Mouse (Mus musculus): ENCODE measurements around the gene Ptar1. TPM values are rescaled to one million over a fixed set of nuclear protein-coding genes. Genes with fewer than 3 reads are reported as not detected.
"Not testable (repeated sequence)": the region's sequence is repeated elsewhere in the genome, so short reads cannot be mapped to it uniquely, and the experiment has no call there.

Gene Ptar1
- total and polyA plus RNA-seq, 2 experiments from 2014 or later, result 5.2 to 17.0 TPM

DNA sequence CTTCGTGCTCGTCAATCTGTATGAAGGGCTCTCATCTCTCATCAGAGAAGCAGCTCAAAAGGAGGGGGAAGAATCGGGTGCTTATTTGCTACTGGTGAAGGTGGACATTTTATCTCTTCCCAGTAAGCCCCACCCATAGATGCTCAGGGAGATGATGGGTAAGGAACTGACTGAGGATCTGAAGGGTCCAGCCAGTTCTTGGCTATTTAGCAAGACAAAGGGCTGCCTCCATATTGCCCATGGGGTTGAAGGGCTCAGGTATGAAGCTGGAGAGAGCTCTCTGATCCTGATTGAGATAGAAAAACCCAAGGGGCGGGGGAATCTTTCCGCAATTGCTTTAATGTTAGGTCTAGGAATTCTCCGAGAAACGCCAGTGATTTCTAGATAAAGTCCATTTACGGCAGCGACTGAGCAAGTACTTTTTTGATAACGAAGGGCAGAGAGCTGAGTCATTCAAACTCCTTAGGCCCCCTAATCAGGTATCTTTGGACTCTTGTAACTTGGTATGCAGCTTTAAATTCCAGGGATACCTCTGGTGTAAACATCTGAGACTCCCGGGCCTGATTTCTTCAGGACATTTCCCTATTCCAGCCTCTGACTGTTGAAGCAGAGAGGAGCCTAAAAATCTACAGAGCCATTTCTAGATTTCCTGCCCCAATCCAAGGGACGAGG is 29.8 kb upstream of the Ptar1 start:
- no peak overlapping the region for H3K4me3 ChIP-seq (ENCODE audit: low read length)
- TF ChIP-seq CTCF (IDR thresholded peaks at IDR 0.05; ENCODE audit: low read depth), result no peak
- H3K36me3 ChIP-seq (ENCODE audit: insufficient read depth, low read length), result no peaks in the 10 kb centered on the region
- no peaks in the 10 kb centered on the region for H3K9me3 ChIP-seq (ENCODE audit: low read length)
- 74% methylated on average over 12 of the region's 12 CpGs for WGBS
- H3K27me3 ChIP-seq (ENCODE audit: insufficient read depth, low read length), result no peaks in the 10 kb centered on the region
- DNase-seq (ENCODE audit: low spot score), result no peak
- ATAC-seq, result no peak
- no peak overlapping the region for H3K4me2 ChIP-seq (ENCODE audit: low read depth, low read length)
- no peak overlapping the region for H3K27ac ChIP-seq
- no peak overlapping the region for H3K9ac ChIP-seq (replicated peaks; ENCODE audit: low read length)
- no peaks in the 10 kb centered on the region for H3K4me1 ChIP-seq (ENCODE audit: insufficient read depth, low read length)

DNA sequence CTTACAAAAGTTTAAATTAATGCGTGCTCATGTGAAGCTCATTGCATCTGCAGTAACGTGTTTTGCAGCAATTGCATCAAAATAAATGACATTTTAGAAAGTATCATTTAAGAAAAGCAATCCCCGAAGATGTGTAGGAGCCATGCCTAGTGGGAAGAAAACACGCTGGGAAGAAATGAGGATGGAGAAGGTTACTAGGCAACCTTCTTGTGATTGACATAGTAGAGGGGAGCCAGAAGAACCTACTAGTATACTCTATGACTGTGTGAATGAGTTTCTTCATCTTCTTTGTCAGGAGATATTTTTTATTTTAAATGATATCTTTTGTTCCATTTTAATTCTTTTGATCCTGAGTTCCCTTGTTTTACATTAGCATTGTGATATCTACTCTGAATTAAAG is 28.9 kb upstream of the Ptar1 start:
- WGBS, result 67% methylated on average over 4 of the region's 4 CpGs
- no peak for ATAC-seq

DNA sequence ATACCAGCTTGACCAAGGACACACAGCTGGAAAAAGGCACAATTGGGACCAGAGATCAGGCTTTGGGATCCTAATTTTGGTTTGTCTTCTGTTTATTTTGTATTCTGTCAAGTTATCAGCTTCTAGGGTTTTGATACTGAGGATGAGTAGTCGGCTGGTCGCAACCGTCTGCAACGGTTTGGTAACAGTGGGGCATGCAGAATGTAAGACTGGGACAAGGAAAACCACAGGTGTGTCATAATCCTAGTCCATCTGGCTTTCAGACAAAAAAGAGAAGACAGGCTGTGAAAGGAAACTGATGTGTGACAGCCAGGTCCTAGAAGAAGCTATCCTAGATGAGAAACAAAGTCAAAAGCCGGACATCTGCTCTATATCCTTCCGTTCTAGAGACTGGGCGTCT is 23.1 kb upstream of the Ptar1 start:
- Histone ChIP-seq H3K36me3 (ENCODE audit: insufficient read depth, low read length) (no peaks in the 10 kb centered on the region), H3K27ac (no peak overlapping the region), H3K4me1 (ENCODE audit: insufficient read depth, low read length) (no peaks in the 10 kb centered on the region), H3K4me2 (ENCODE audit: low read depth, low read length) (no peak overlapping the region), H3K9ac (replicated peaks; ENCODE audit: low read length) (no peak overlapping the region), H3K9me3 (ENCODE audit: low read length) (no peaks in the 10 kb centered on the region), H3K27me3 (ENCODE audit: insufficient read depth, low read length) (no peaks in the 10 kb centered on the region), H3K4me3 (ENCODE audit: low read length) (no peak overlapping the region)
- no peak for ATAC-seq
- no peak for DNase-seq (ENCODE audit: low spot score)
- WGBS, result 92% methylated on average over 7 of the region's 7 CpGs
- TF ChIP-seq CTCF (IDR thresholded peaks at IDR 0.05; ENCODE audit: low read depth), result no peak

More for the DNA sequence above, 28.9 kb upstream of the Ptar1 start:
- Histone ChIP-seq H3K27me3 (ENCODE audit: insufficient read depth, low read length) (no peaks in the 10 kb centered on the region), H3K36me3 (ENCODE audit: insufficient read depth, low read length) (no peaks in the 10 kb centered on the region), H3K4me1 (ENCODE audit: insufficient read depth, low read length) (no peaks in the 10 kb centered on the region), H3K4me3 (ENCODE audit: low read length) (no peak overlapping the region), H3K27ac (no peak overlapping the region), H3K9me3 (ENCODE audit: low read length) (no peaks in the 10 kb centered on the region), H3K4me2 (ENCODE audit: low read depth, low read length) (no peak overlapping the region), H3K9ac (replicated peaks; ENCODE audit: low read length) (no peak overlapping the region)
- no peak for DNase-seq (ENCODE audit: low spot score)
- TF ChIP-seq CTCF (IDR thresholded peaks at IDR 0.05; ENCODE audit: low read depth), result no peak

DNA sequence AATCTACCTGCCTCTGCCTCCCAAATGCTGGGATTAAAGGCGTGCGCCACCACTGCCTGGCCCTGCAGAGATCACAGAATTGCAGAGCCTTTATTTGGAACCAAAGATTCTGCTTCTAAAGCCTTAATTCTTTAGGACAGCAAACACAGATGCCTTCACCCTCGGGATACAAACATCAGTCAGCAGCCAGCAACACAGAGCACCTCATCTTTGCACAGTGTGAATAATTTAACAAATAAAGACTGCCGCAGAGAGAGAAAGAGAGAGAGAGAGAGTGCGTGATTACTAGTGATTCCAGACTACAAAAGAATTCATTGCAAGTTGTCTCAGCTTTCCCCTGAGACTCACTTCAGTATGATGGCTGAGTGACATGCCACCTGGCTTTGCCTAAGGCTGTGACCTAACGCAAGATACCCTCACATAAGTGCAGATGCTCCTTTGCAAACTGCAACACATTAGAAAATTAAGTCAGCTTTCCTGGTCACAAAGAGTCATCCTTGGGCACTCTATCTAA is 19.0 kb upstream of the Ptar1 start:
- no peaks in the 10 kb centered on the region for H3K9me3 ChIP-seq (ENCODE audit: low read length)
- 55% methylated on average over 6 of the region's 6 CpGs for WGBS
- H3K4me3 ChIP-seq (ENCODE audit: low read length), result no peak overlapping the region
- no peak overlapping the region for H3K9ac ChIP-seq (replicated peaks; ENCODE audit: low read length)
- no peak overlapping the region for H3K4me2 ChIP-seq (ENCODE audit: low read depth, low read length)
- H3K27ac ChIP-seq, result no peak overlapping the region
- no peaks in the 10 kb centered on the region for H3K27me3 ChIP-seq (ENCODE audit: insufficient read depth, low read length)
- ATAC-seq, result no peak
- no peaks in the 10 kb centered on the region for H3K4me1 ChIP-seq (ENCODE audit: insufficient read depth, low read length)
- DNase-seq (ENCODE audit: low spot score), result no peak
- no peak for TF ChIP-seq CTCF (IDR thresholded peaks at IDR 0.05; ENCODE audit: low read depth)
- no peaks in the 10 kb centered on the region for H3K36me3 ChIP-seq (ENCODE audit: insufficient read depth, low read length)

DNA sequence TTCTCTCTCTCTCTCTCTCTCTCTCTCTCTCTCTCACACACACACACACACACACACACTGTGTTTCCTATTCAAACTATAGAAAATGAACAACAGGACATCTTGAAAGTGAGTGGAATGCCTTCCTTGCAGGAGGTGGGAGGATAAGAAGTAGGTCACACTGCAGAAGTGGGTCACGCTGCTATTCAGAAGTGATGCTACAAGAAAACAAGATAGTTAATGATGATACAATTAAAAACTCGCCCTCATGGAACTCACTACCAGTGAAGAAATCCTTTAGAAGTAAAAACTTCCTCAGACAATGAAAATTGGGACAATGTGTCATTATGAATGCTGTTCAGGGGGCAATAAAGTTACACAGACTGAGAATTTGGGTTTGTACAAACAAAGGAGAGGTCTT is 14.2 kb upstream of the Ptar1 start:
- Histone ChIP-seq H3K4me2 (ENCODE audit: low read depth, low read length) (no peak overlapping the region), H3K4me1 (ENCODE audit: insufficient read depth, low read length) (no peaks in the 10 kb centered on the region), H3K4me3 (ENCODE audit: low read length) (no peak overlapping the region), H3K27ac (no peak overlapping the region), H3K9ac (replicated peaks; ENCODE audit: low read length) (no peak overlapping the region), H3K27me3 (ENCODE audit: insufficient read depth, low read length) (no peaks in the 10 kb centered on the region), H3K36me3 (ENCODE audit: insufficient read depth, low read length) (no peaks in the 10 kb centered on the region), H3K9me3 (ENCODE audit: low read length) (no peaks in the 10 kb centered on the region)
- no peak for TF ChIP-seq CTCF (IDR thresholded peaks at IDR 0.05; ENCODE audit: low read depth)
- DNase-seq (ENCODE audit: low spot score) (no peak), ATAC-seq (no peak)
- WGBS, result 55% methylated on average over 2 of the region's 2 CpGs

DNA sequence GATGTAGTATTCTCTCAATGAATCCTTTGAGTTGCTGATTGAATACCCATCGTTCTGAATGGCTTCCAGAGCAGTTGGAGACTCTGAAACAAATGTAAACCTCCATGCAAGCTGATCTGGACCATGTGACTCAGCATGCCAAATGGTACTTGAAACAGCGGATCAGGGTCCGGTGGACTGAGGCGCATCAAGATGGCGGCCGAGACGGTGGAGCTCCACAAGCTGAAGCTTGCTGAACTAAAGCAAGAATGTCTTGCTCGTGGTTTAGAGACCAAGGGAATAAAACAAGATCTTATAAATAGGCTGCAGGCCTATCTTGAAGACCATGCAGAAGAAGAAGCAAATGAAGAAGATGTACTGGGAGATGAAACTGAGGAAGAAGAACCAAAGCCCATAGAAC is 11.6 kb upstream of the Ptar1 start:
- ATAC-seq; H3K27me3 ChIP-seq (ENCODE audit: insufficient read depth, low read length); H3K4me3 ChIP-seq (ENCODE audit: low read length); H3K9me3 ChIP-seq (ENCODE audit: low read length); H3K9ac ChIP-seq (replicated peaks; ENCODE audit: low read length); DNase-seq (ENCODE audit: low spot score); H3K4me2 ChIP-seq (ENCODE audit: low read depth, low read length); H3K27ac ChIP-seq; H3K4me1 ChIP-seq (ENCODE audit: insufficient read depth, low read length); H3K36me3 ChIP-seq (ENCODE audit: insufficient read depth, low read length): not testable (repeated sequence)
- 92% methylated on average over 8 of the region's 8 CpGs for WGBS

DNA sequence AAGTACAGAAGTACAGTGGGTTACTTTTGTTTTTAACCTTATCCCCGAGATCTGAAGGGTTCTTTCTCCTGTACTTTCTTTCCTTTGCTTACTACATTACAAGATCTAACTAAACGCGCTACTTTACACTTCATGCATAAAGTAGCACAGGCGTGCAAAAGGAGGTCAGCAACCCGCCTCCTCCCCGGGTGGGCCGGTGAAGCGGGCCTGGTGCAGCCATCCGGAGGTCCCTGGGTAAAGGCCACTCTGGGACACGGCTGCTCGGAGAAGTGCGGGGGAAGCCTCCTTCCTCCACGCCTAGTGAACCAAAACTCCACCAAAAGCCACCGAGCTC is 300 bp upstream of the Ptar1 start:
- under 1% methylated on average over 14 of the region's 14 CpGs for WGBS
- Histone ChIP-seq H3K4me1 (ENCODE audit: insufficient read depth, low read length) (peaks cover 3% of the 10 kb centered on the region; the same call in 1 of the 2 replicates), H3K27ac (peak overlapping the region; percentile 96), H3K36me3 (ENCODE audit: insufficient read depth, low read length) (no peaks in the 10 kb centered on the region), H3K4me3 (ENCODE audit: low read length) (peak overlapping the region; percentile 85), H3K9ac (replicated peaks; ENCODE audit: low read length) (peak overlapping the region; percentile 85), H3K9me3 (ENCODE audit: low read length) (no peaks in the 10 kb centered on the region), H3K27me3 (ENCODE audit: insufficient read depth, low read length) (no peaks in the 10 kb centered on the region), H3K4me2 (ENCODE audit: low read depth, low read length) (peak overlapping the region; percentile 76)
- DNase-seq (ENCODE audit: low spot score) (no peak), ATAC-seq (no peak; the same call in 1 of the 2 replicates)
- no peak for TF ChIP-seq CTCF (IDR thresholded peaks at IDR 0.05; ENCODE audit: low read depth)
